Mouse (Mus musculus) C2C12 (cell line): ENCODE measurements at regions not wholly inside any gene's neighbourhood (a gene's known extent, or its start where the extent isn't known, plus 50 kb on each side); places are given as distances from the start of the nearest gene placed in this dataset.

ENCODE experiments used
- CTCF ChIP-seq: IDR thresholded peaks from one replicate; pipeline ENCODE4 v1.5.1; 2011; ENCODE audit not compliant: control insufficient read depth, insufficient read depth, insufficient read length
- MAX ChIP-seq: IDR thresholded peaks from one replicate; pipeline ENCODE4 v1.6.1; 2011; ENCODE audit warnings: mild to moderate bottlenecking, control low read depth
- MYOG ChIP-seq: IDR thresholded peaks from one replicate; pipeline ENCODE4 v1.6.1; 2011; ENCODE audit not compliant: control insufficient read depth, insufficient read length; ENCODE audit errors: extremely low read depth
- USF1 ChIP-seq: IDR thresholded peaks from one replicate; pipeline ENCODE4 v1.6.1; 2011; ENCODE audit warnings: low read depth, mild to moderate bottlenecking, control low read depth, moderate library complexity

- TF ChIP-seq USF1: no peak
- TF ChIP-seq MAX: no peak
- TF ChIP-seq CTCF: no peak
- no peak for TF ChIP-seq MYOG
Observed at GRCm38 (mm10) chr17:7620166-7620565, 206.9 kb downstream of the Fndc1 start.
